Comparison of ENCODE assay signal across 24 mouse cellular contexts in the genomic region with DNA sequence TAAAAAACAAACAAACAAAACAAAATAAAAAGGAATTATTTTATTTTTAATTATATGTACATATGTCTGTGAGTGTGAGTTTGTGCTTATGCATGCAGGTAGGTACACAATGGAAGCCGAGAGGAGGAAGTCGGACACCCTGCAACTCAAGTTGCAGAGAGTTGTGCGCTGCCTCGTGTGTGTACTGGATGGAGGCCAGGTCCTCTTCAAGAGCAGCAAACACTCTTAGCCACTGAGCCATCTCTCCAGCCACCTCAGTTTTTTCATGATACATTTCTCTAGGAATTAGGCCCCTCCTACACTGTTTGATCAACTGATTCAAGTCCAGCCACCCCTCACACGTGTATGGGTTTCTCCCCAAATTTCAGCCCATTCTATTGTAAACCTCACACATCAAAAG. TPM values are rescaled to one million over a fixed set of nuclear protein-coding genes. Genes with fewer than 3 reads are reported as not detected.
DNase-seq lines count a peak whose midpoint lies in the region; ATAC-seq and TF ChIP-seq lines count a peak whose summit lies in the region.
"Had no signal": no experiment of that assay in that cellular context is flagged by ENCODE, and none has a peak within 500 bp of the region (broad histone marks: within the 10 kb centered on the region; RNA-seq: fewer than 3 reads in every experiment).

No protein-coding gene starts in this region.

- H3K4me3 ChIP-seq in forebrain, embryonic 11.5 days (ENCODE audit: low read depth, low read length), result no peak overlapping the region
- no peak overlapping the region for H3K4me3 ChIP-seq in forebrain, postnatal 0 days (ENCODE audit: low read depth, low read length)
- H3K4me3 ChIP-seq: embryonic facial prominence, embryonic 15.5 days; erythroblast, embryonic 14.5 days; forebrain, embryonic 10.5 days; forebrain, embryonic 15.5 days; heart, embryonic 13.5 days; hindbrain, embryonic 13.5 days had no signal

- no peaks in the 10 kb centered on the region for H3K27me3 ChIP-seq in forebrain, embryonic 11.5 days (ENCODE audit: control insufficient read depth, insufficient read depth, low read length)
- no peaks in the 10 kb centered on the region for H3K27me3 ChIP-seq in forebrain, postnatal 0 days (ENCODE audit: insufficient read depth, low read length)
- H3K27me3 ChIP-seq: embryonic facial prominence, embryonic 15.5 days; forebrain, embryonic 15.5 days; heart, embryonic 13.5 days; hindbrain, embryonic 13.5 days had no signal

- 95% methylated on average over 5 of the region's 5 CpGs for WGBS in forebrain, embryonic 11.5 days
- 89% methylated on average over 5 of the region's 5 CpGs for WGBS in forebrain, postnatal 0 days

- H3K36me3 ChIP-seq in forebrain, embryonic 11.5 days (ENCODE audit: control insufficient read depth, insufficient read depth, low read length), result no peaks in the 10 kb centered on the region
- no peaks in the 10 kb centered on the region for H3K36me3 ChIP-seq in forebrain, postnatal 0 days (ENCODE audit: insufficient read depth)
- H3K36me3 ChIP-seq: embryonic facial prominence, embryonic 15.5 days; forebrain, embryonic 10.5 days; forebrain, embryonic 15.5 days; G1E; heart, embryonic 13.5 days; hindbrain, embryonic 13.5 days had no signal

- H3K4me2 ChIP-seq in forebrain, embryonic 11.5 days (ENCODE audit: low read depth, low read length, severe bottlenecking), result no peak overlapping the region
- H3K4me2 ChIP-seq in forebrain, postnatal 0 days (ENCODE audit: low read depth), result no peak overlapping the region
- H3K4me2 ChIP-seq: embryonic facial prominence, embryonic 15.5 days; forebrain, embryonic 15.5 days; heart, embryonic 13.5 days; hindbrain, embryonic 13.5 days had no signal

- no peak for TF ChIP-seq CTCF in forebrain, postnatal 0 days (IDR thresholded peaks at IDR 0.05; ENCODE audit: low read depth)

- no peak overlapping the region for H3K27ac ChIP-seq in forebrain, embryonic 11.5 days (ENCODE audit: low read depth, low read length)
- no peak overlapping the region for H3K27ac ChIP-seq in forebrain, postnatal 0 days (ENCODE audit: low read depth, low read length)
- H3K27ac ChIP-seq: embryonic facial prominence, embryonic 15.5 days; forebrain, embryonic 10.5 days; forebrain, embryonic 15.5 days; heart, embryonic 13.5 days; hindbrain, embryonic 13.5 days; hindbrain, postnatal 0 days had no signal

- H3K9ac ChIP-seq in forebrain, embryonic 11.5 days (ENCODE audit: low read length), result no peak overlapping the region
- no peak overlapping the region for H3K9ac ChIP-seq in forebrain, postnatal 0 days
- H3K9ac ChIP-seq: embryonic facial prominence, embryonic 15.5 days; forebrain, embryonic 15.5 days; heart, embryonic 13.5 days; hindbrain, embryonic 13.5 days had no signal

- H3K4me1 ChIP-seq in forebrain, embryonic 11.5 days (replicated peaks; ENCODE audit: control insufficient read depth, insufficient read depth, low read length), result no peaks in the 10 kb centered on the region
- H3K4me1 ChIP-seq in forebrain, postnatal 0 days (ENCODE audit: insufficient read depth), result no peaks in the 10 kb centered on the region
- H3K4me1 ChIP-seq: embryonic facial prominence, embryonic 15.5 days; forebrain, embryonic 10.5 days; forebrain, embryonic 15.5 days; hindbrain, embryonic 13.5 days had no signal

- ATAC-seq in forebrain, embryonic 11.5 days (replicated peaks; ENCODE audit: low FRiP score), result no peak
- no peak for ATAC-seq in forebrain, postnatal 0 days
- ATAC-seq: CD4-positive, CD25-positive, alpha-beta regulatory T cell, adult 4 months; forebrain, embryonic 15.5 days; hindbrain, postnatal 0 days had no signal

- H3K9me3 ChIP-seq in forebrain, embryonic 11.5 days (ENCODE audit: control insufficient read depth, low read length), result no peaks in the 10 kb centered on the region
- no peaks in the 10 kb centered on the region for H3K9me3 ChIP-seq in forebrain, postnatal 0 days (ENCODE audit: low read length)
- H3K9me3 ChIP-seq: embryonic facial prominence, embryonic 15.5 days; forebrain, embryonic 10.5 days; forebrain, embryonic 15.5 days; G1E; heart, embryonic 13.5 days; hindbrain, embryonic 13.5 days had no signal

- DNase-seq in forebrain, embryonic 11.5 days (ENCODE audit: low spot score), result peak; percentile 7
- no peak for DNase-seq in forebrain, postnatal 0 days
- DNase-seq in kidney, adult 9 months, result peak; percentile 30
- no peak for DNase-seq in kidney, postnatal 4 days
- DNase-seq in lung, postnatal 10 days, result peak; percentile 40
- peak; percentile 42 to 66 for DNase-seq in lung, postnatal 4 days
- no peak for DNase-seq in layer of hippocampus, adult 11-12 months (ENCODE audit: low spot score)
- DNase-seq in cerebellum, adult 11 months, result no peak
- DNase-seq: adrenal gland, postnatal 10 days; B cell, adult 2 months; cerebellum, adult 2 months; cerebellum, postnatal 10 days; embryo, embryonic 11 days; gastrocnemius, postnatal 10 days had no signal

RNA-seq across cellular contexts. Expression of gene Akr1b3, which starts 17.4 kb away (rescaled TPM):
- 180 and 186 TPM in 2 replicates for polyA plus RNA-seq in forebrain, embryonic 11.5 days (2014; fragmentation: Nextera tagmentation; extraction: Ambion mirVana)
- 78.5 and 88.6 TPM in 2 replicates for total RNA-seq in forebrain, postnatal 0 days (2014; rRNA removed)
- polyA plus RNA-seq in forebrain, postnatal 0 days (2015; fragmentation: Nextera tagmentation; extraction: Ambion mirVana), result 98.3 and 117 TPM in 2 replicates

RNA-seq across cellular contexts. Expression of gene Akr1b8, which starts 19.2 kb away (rescaled TPM):
- polyA plus RNA-seq in forebrain, embryonic 11.5 days (2014; fragmentation: Nextera tagmentation; extraction: Ambion mirVana), result 18.9 and 19.9 TPM in 2 replicates
- 1.1 and 3.6 TPM in 2 replicates for total RNA-seq in forebrain, postnatal 0 days (2014; rRNA removed)
- 1.7 and 2.5 TPM in 2 replicates for polyA plus RNA-seq in forebrain, postnatal 0 days (2015; fragmentation: Nextera tagmentation; extraction: Ambion mirVana)
- total RNA-seq: hematopoietic stem cell, adult 5-6 weeks had no signal
- polyA plus RNA-seq: CD4-positive, CD25-positive, alpha-beta regulatory T cell, adult 4 months; erythroblast, embryonic 14.5 days had no signal

RNA-seq across cellular contexts. Expression of gene Akr1b10, which starts 49.3 kb away (rescaled TPM):
- polyA plus RNA-seq in forebrain, embryonic 11.5 days (2014; fragmentation: Nextera tagmentation; extraction: Ambion mirVana), result 11.0 and 11.2 TPM in 2 replicates
- 8.4 and 9.0 TPM in 2 replicates for total RNA-seq in forebrain, postnatal 0 days (2014; rRNA removed)
- 8.0 and 9.9 TPM in 2 replicates for polyA plus RNA-seq in forebrain, postnatal 0 days (2015; fragmentation: Nextera tagmentation; extraction: Ambion mirVana)
- polyA plus RNA-seq: erythroblast, embryonic 14.5 days had no signal

Comparison
In these comparisons a context has a peak if more than half of its experiments do, and no peak if none do; other contexts are left out.
1. DNase-seq: peak in forebrain, embryonic 11.5 days (single experiment), kidney, adult 9 months (single experiment), lung, postnatal 10 days (single experiment) and lung, postnatal 4 days (2 of 2); none in forebrain, postnatal 0 days (single experiment), kidney, postnatal 4 days (0 of 2), layer of hippocampus, adult 11-12 months (single experiment) and cerebellum, adult 11 months (single experiment).